Mouse (Mus musculus) embryo, embryonic 11.5 days (tissue): ENCODE measurements around the gene Epha8.

Experiments used
- DNase-seq: peaks from one replicate; pipeline ENCODE4 v3.0.0-alpha.2; 2012; ENCODE audit warnings: low read depth, low spot score

Epha8 gene

GRCm38 (mm10) chr4:136956751-136957446 is at the start of gene Epha8:
TSS of gene Epha8 (minus strand) at chr4:136956816.
- no peak for DNase-seq

GRCm38 (mm10) chr4:137001825-137002224 is 45.2 kb upstream of the Epha8 start:
- no peak for DNase-seq

GRCm38 (mm10) chr4:137001020-137001419 is 44.4 kb upstream of the Epha8 start:
- DNase-seq: no peak

GRCm38 (mm10) chr4:136998371-136998770 is 41.8 kb upstream of the Epha8 start:
- DNase-seq: no peak

GRCm38 (mm10) chr4:136997723-136998345 is 41.2 kb upstream of the Epha8 start:
- no peak for DNase-seq

GRCm38 (mm10) chr4:136996933-136997332 is 40.3 kb upstream of the Epha8 start:
- DNase-seq: no peak

GRCm38 (mm10) chr4:136995361-136995760 is 38.7 kb upstream of the Epha8 start:
- DNase-seq: no peak

- no peak for DNase-seq
These were observed 25.5 kb upstream of the Epha8 start for GRCm38 (mm10) chr4:136981993-136982695.

- no peak for DNase-seq
These were observed 24.7 kb upstream of the Epha8 start for GRCm38 (mm10) chr4:136981347-136981746.

GRCm38 (mm10) chr4:136980921-136981320 is 24.3 kb upstream of the Epha8 start:
- no peak for DNase-seq

- DNase-seq: no peak
These were observed 20.6 kb upstream of the Epha8 start for GRCm38 (mm10) chr4:136977244-136977643.

GRCm38 (mm10) chr4:136970939-136971338 is 14.3 kb upstream of the Epha8 start:
- DNase-seq: peak; percentile 46

- no peak for DNase-seq
These were observed 13.1 kb upstream of the Epha8 start for GRCm38 (mm10) chr4:136969503-136970276.

- no peak for DNase-seq
These were observed 12.5 kb upstream of the Epha8 start for GRCm38 (mm10) chr4:136969096-136969495.

GRCm38 (mm10) chr4:136967511-136967910 is 10.9 kb upstream of the Epha8 start:
- DNase-seq: no peak

- DNase-seq: no peak
These were observed 10.1 kb upstream of the Epha8 start for GRCm38 (mm10) chr4:136966493-136967390.

- DNase-seq: no peak
These were observed 8.4 kb upstream of the Epha8 start for GRCm38 (mm10) chr4:136964990-136965421.

- no peak for DNase-seq
These were observed 5.8 kb upstream of the Epha8 start for GRCm38 (mm10) chr4:136962447-136962846.

- DNase-seq: no peak
These were observed 5.1 kb upstream of the Epha8 start for GRCm38 (mm10) chr4:136961642-136962285.

- DNase-seq: no peak
These were observed 4.0 kb upstream of the Epha8 start for GRCm38 (mm10) chr4:136960581-136960980.
